Comparison of ENCODE assay signal across 7 mouse cellular contexts in genomic region chr2:71580632-71581466, GRCm38 (mm10). TPM values are rescaled to one million over a fixed set of nuclear protein-coding genes. Genes with fewer than 3 reads are reported as not detected.
DNase-seq lines count a peak whose midpoint lies in the region; ATAC-seq and TF ChIP-seq lines count a peak whose summit lies in the region.

No protein-coding gene starts in this region.

- DNase-seq in WW6 (ENCODE audit: low read depth, low spot score), result peak; percentile 26
- peak; percentile 27 to 33 for DNase-seq in gastrocnemius, postnatal 36 days
- peak; percentile 82 for DNase-seq in intestine, embryonic 14.5 days (ENCODE audit: low spot score)
- DNase-seq in limb, embryonic 10.5 days (ENCODE audit: low spot score), result peak; percentile 84
- peak; percentile 83 for DNase-seq in midbrain, embryonic 10.5 days (ENCODE audit: low spot score)

- 10% methylated on average over 50 of the region's 50 CpGs for WGBS in intestine, embryonic 14.5 days
- WGBS in limb, embryonic 10.5 days, result 12% methylated on average over 50 of the region's 50 CpGs
- 12% methylated on average over 50 of the region's 50 CpGs for WGBS in midbrain, embryonic 10.5 days
- 9% methylated on average over 50 of the region's 50 CpGs for whole genome bisulfite sequencing in small intestine, adult 2 months

- no peaks in the 10 kb centered on the region for H3K36me3 ChIP-seq in intestine, embryonic 14.5 days (ENCODE audit: control insufficient read depth, insufficient read depth, low read length)
- H3K36me3 ChIP-seq in limb, embryonic 10.5 days, result no peaks in the 10 kb centered on the region
- no peaks in the 10 kb centered on the region for H3K36me3 ChIP-seq in midbrain, embryonic 10.5 days
- no peaks in the 10 kb centered on the region for H3K36me3 ChIP-seq in small intestine, adult 2 months (ENCODE audit: control insufficient read depth, insufficient read depth, low read length)

- no peak overlapping the region for H3K27ac ChIP-seq in cortical plate, adult 2 months (ENCODE audit: insufficient read depth, low read length)
- no peak overlapping the region for H3K27ac ChIP-seq in intestine, embryonic 14.5 days (ENCODE audit: low read depth)
- peak overlapping the region; percentile 78 for H3K27ac ChIP-seq in limb, embryonic 10.5 days
- H3K27ac ChIP-seq in midbrain, embryonic 10.5 days (replicated peaks), result peak overlapping the region; percentile 76
- no peak overlapping the region for H3K27ac ChIP-seq in small intestine, adult 2 months (ENCODE audit: insufficient read depth, low read depth, low read length)

- no peaks in the 10 kb centered on the region for H3K4me1 ChIP-seq in cortical plate, adult 2 months (ENCODE audit: control insufficient read depth, insufficient read depth, low read length)
- no peaks in the 10 kb centered on the region for H3K4me1 ChIP-seq in intestine, embryonic 14.5 days (replicated peaks; ENCODE audit: control insufficient read depth, insufficient read depth, low read length)
- H3K4me1 ChIP-seq in limb, embryonic 10.5 days, result peaks cover 3% of the 10 kb centered on the region
- H3K4me1 ChIP-seq in midbrain, embryonic 10.5 days, result peaks cover 7% of the 10 kb centered on the region
- no peaks in the 10 kb centered on the region for H3K4me1 ChIP-seq in small intestine, adult 2 months (ENCODE audit: control insufficient read depth, insufficient read depth, insufficient read length, low read length)

- no peak for TF ChIP-seq POLR2A in cortical plate, adult 2 months (IDR thresholded peaks at IDR 0.05; ENCODE audit: extremely low read depth, insufficient read depth, low read length)
- no peak for TF ChIP-seq POLR2A in small intestine, adult 2 months (IDR thresholded peaks at IDR 0.05; ENCODE audit: low read depth, low read length)

- ATAC-seq in intestine, embryonic 14.5 days (replicated peaks; ENCODE audit: low FRiP score, low TSS enrichment, low read depth), result peak; percentile 70

- TF ChIP-seq CTCF in cortical plate, adult 2 months (IDR thresholded peaks at IDR 0.05; ENCODE audit: extremely low read depth, insufficient read depth, low read length), result 0 out of 2 replicates have a peak, but pooled peaks have one; percentile 19
- TF ChIP-seq CTCF in small intestine, adult 2 months (IDR thresholded peaks at IDR 0.05; ENCODE audit: extremely low read depth, insufficient read length, insufficient replicate concordance, low read depth, low read length), result peak; percentile 33; the same call in 1 of the 2 replicates

- peak overlapping the region; percentile 43; the same call in 1 of the 2 replicates for H3K9ac ChIP-seq in intestine, embryonic 14.5 days (ENCODE audit: low read length)

- H3K9me3 ChIP-seq in intestine, embryonic 14.5 days (ENCODE audit: control insufficient read depth, low read length), result no peaks in the 10 kb centered on the region
- no peaks in the 10 kb centered on the region for H3K9me3 ChIP-seq in limb, embryonic 10.5 days (replicated peaks)
- no peaks in the 10 kb centered on the region for H3K9me3 ChIP-seq in midbrain, embryonic 10.5 days (replicated peaks)

- peaks cover 14% of the 10 kb centered on the region; the same call in 1 of the 2 replicates for H3K27me3 ChIP-seq in intestine, embryonic 14.5 days (replicated peaks; ENCODE audit: control insufficient read depth, insufficient read depth, low read length)
- H3K27me3 ChIP-seq in limb, embryonic 10.5 days (ENCODE audit: low read depth, poor library complexity, severe bottlenecking), result peaks cover 19% of the 10 kb centered on the region
- peaks cover 26% of the 10 kb centered on the region for H3K27me3 ChIP-seq in midbrain, embryonic 10.5 days (ENCODE audit: low read depth, poor library complexity, severe bottlenecking)
- 0 out of 2 replicates have a peak, but pooled peaks cover 7% of the 10 kb centered on the region for H3K27me3 ChIP-seq in small intestine, adult 2 months (ENCODE audit: control insufficient read depth, insufficient read depth, low read length)

- intact Hi-C loops in gastrocnemius, postnatal 36 days (cut with DNase I), result loop anchor here (5.0 kb wide), 1 partner anchor 231 kb away; no protein-coding TSS in a partner anchor

- peak overlapping the region; percentile 90 for H3K4me2 ChIP-seq in intestine, embryonic 14.5 days (ENCODE audit: low read length)

- H3K4me3 ChIP-seq in cortical plate, adult 2 months (ENCODE audit: insufficient read depth, low read length), result peak overlapping the region; percentile 35
- peak overlapping the region; percentile 53 for H3K4me3 ChIP-seq in intestine, embryonic 14.5 days (ENCODE audit: low read depth, low read length)
- peak overlapping the region; percentile 59 for H3K4me3 ChIP-seq in limb, embryonic 10.5 days
- H3K4me3 ChIP-seq in midbrain, embryonic 10.5 days, result peak overlapping the region; percentile 68
- H3K4me3 ChIP-seq in small intestine, adult 2 months (ENCODE audit: low read depth, low read length), result peak overlapping the region; percentile 60

RNA-seq across cellular contexts. Expression of gene Dlx2, which starts 34.3 kb away (rescaled TPM):
- 4.1 and 4.2 TPM in 2 replicates for polyA plus RNA-seq in cortical plate, adult 2 months (2012; rRNA removed)
- total RNA-seq in gastrocnemius, postnatal 36 days (2021), result not detected
- 5.8 and 6.4 TPM in 2 replicates for polyA plus RNA-seq in intestine, embryonic 14.5 days (2014; fragmentation: Nextera tagmentation; extraction: Ambion mirVana)
- polyA plus RNA-seq in limb, embryonic 10.5 days (2016; fragmentation: Nextera tagmentation; extraction: Ambion mirVana), result 4.9 and 7.2 TPM in 2 replicates
- 6.2 and 9.2 TPM in 2 replicates for polyA plus RNA-seq in midbrain, embryonic 10.5 days (2016; fragmentation: Nextera tagmentation; extraction: Ambion mirVana)
- polyA plus RNA-seq in small intestine, adult 2 months (2012; rRNA removed), result 0.15 and 0.33 TPM in 2 replicates

RNA-seq across cellular contexts. Expression of gene Dlx1, which starts 52.9 kb away (rescaled TPM):
- 26.7 and 27.8 TPM in 2 replicates for polyA plus RNA-seq in cortical plate, adult 2 months (2012; rRNA removed)
- not detected for total RNA-seq in gastrocnemius, postnatal 36 days (2021)
- 8.0 and 9.8 TPM in 2 replicates for polyA plus RNA-seq in intestine, embryonic 14.5 days (2014; fragmentation: Nextera tagmentation; extraction: Ambion mirVana)
- polyA plus RNA-seq in limb, embryonic 10.5 days (2016; fragmentation: Nextera tagmentation; extraction: Ambion mirVana), result 5.7 and 9.0 TPM in 2 replicates
- 12.2 and 22.4 TPM in 2 replicates for polyA plus RNA-seq in midbrain, embryonic 10.5 days (2016; fragmentation: Nextera tagmentation; extraction: Ambion mirVana)
- polyA plus RNA-seq in small intestine, adult 2 months (2012; rRNA removed), result 0.14 and 0.32 TPM in 2 replicates

Comparison
In these comparisons a context has a peak if more than half of its experiments do, and no peak if none do; other contexts are left out.
1. DNase-seq: peak in every context shown above with its lines; median percentile 84 in limb, embryonic 10.5 days; 83 in midbrain, embryonic 10.5 days; 82 in intestine, embryonic 14.5 days; 30 in gastrocnemius, postnatal 36 days; 26 in WW6.
2. H3K27ac ChIP-seq: peak in limb, embryonic 10.5 days (single experiment) and midbrain, embryonic 10.5 days (single experiment); none in cortical plate, adult 2 months (single experiment), intestine, embryonic 14.5 days (single experiment) and small intestine, adult 2 months (single experiment).
3. Peak in every context shown above with its lines, with median percentiles within 50 percentile points of each other: H3K4me3 ChIP-seq.